Mouse (Mus musculus) limb, embryonic 13.5 days (tissue): Measurements from ENCODE around the gene Nudt16l1. TPM values are rescaled to one million over a fixed set of nuclear protein-coding genes. Genes with fewer than 3 reads are reported as not detected.

Source experiments
- ATAC-seq: fragments of 200-750 bp; cut with Nextera tagmentation; 2 replicates; pipeline ENCODE4 v1.8.0; 2017; ENCODE audit warnings: low read depth, moderate number of reproducible peaks, moderate TSS enrichment; ENCODE audit not compliant: low FRiP score
- H3K27ac ChIP-seq: fragments of 300-500 bp; sonication (generic); 2 replicates; pipeline ENCODE4 v1.5.1; 2015; ENCODE audit warnings: inconsistent platforms, mild to moderate bottlenecking, moderate library complexity
- H3K27me3 ChIP-seq: fragments of 300-500 bp; sonication (generic); 2 replicates; pipeline ENCODE4 v1.6.1; 2015; ENCODE audit warnings: mild to moderate bottlenecking, inconsistent platforms
- H3K36me3 ChIP-seq: fragments of 300-500 bp; sonication (generic); 2 replicates; pipeline ENCODE4 v1.6.1; 2015; ENCODE audit warnings: inconsistent platforms, mild to moderate bottlenecking, moderate library complexity
- H3K4me1 ChIP-seq: fragments of 300-500 bp; sonication (generic); 2 replicates; pipeline ENCODE4 v1.6.1; 2015; ENCODE audit warnings: inconsistent platforms
- H3K4me2 ChIP-seq: fragments of 300-500 bp; sonication (generic); replicated peaks from 2 replicates; pipeline ENCODE4 v1.6.1; 2015; ENCODE audit warnings: inconsistent platforms, mild to moderate bottlenecking, moderate library complexity
- H3K4me3 ChIP-seq: fragments of 300-500 bp; sonication (generic); 2 replicates; pipeline ENCODE4 v1.5.1; 2015; ENCODE audit warnings: moderate library complexity, mild to moderate bottlenecking, inconsistent platforms
- H3K9ac ChIP-seq: fragments of 300-500 bp; sonication (generic); 2 replicates; pipeline ENCODE4 v1.6.1; 2015; ENCODE audit warnings: mild to moderate bottlenecking, inconsistent platforms
- H3K9me3 ChIP-seq: fragments of 300-500 bp; sonication (generic); 2 replicates; pipeline ENCODE4 v1.6.1; 2016; ENCODE audit warnings: inconsistent platforms
- whole genome bisulfite sequencing: fragments of 180-500 bp; shearing (Covaris S2); methylation state at CpG from one replicate; pipeline ENCODE4 v1.1.7; 2015; 5-methylcytosine and 5-hydroxymethylcytosine counted together
- polyA plus RNA-seq: library from polyadenylated mRNA; unstranded; fragments of >200 nt; fragmentation: Nextera tagmentation; extraction: Ambion mirVana; gene quantifications from 2 replicates; pipeline ENCODE4 v1.2.1, GENCODE M21; 2015

The Nudt16l1 gene
- polyA plus RNA-seq, 1 experiment from 2014 or later = 178 TPM

- no peak for ATAC-seq
- H3K36me3 ChIP-seq = peaks cover 73% of the 10 kb centered on the region
- no peak overlapping the region for H3K9ac ChIP-seq
- no peaks in the 10 kb centered on the region for H3K27me3 ChIP-seq
- WGBS = 91% methylated on average over 2 of the region's 2 CpGs
- no peak overlapping the region for H3K4me3 ChIP-seq
- peaks cover 10% of the 10 kb centered on the region; the same call in 1 of the 2 replicates for H3K4me1 ChIP-seq
- H3K9me3 ChIP-seq = no peaks in the 10 kb centered on the region
- H3K4me2 ChIP-seq = no peak overlapping the region
- H3K27ac ChIP-seq = no peak overlapping the region
These were observed 22.0 kb upstream of the Nudt16l1 start for GRCm38 (mm10) chr16:4916608-4917007.

GRCm38 (mm10) chr16:4920556-4920955, 18.0 kb upstream of the Nudt16l1 start:
- 80% methylated on average over 4 of the region's 4 CpGs for WGBS
- Histone ChIP-seq H3K36me3 (peaks cover 78% of the 10 kb centered on the region), H3K9me3 (no peaks in the 10 kb centered on the region), H3K9ac (no peak overlapping the region), H3K27me3 (no peaks in the 10 kb centered on the region), H3K27ac (no peak overlapping the region), H3K4me3 (no peak overlapping the region), H3K4me2 (no peak overlapping the region), H3K4me1 (no peaks in the 10 kb centered on the region)
- ATAC-seq = no peak

- H3K4me1 ChIP-seq = no peaks in the 10 kb centered on the region
- ATAC-seq = no peak
- 88% methylated on average over 6 of the region's 6 CpGs for WGBS
These were observed 16.1 kb upstream of the Nudt16l1 start for GRCm38 (mm10) chr16:4922481-4922880.

GRCm38 (mm10) chr16:4923996-4924395, 14.6 kb upstream of the Nudt16l1 start:
- no peaks in the 10 kb centered on the region for H3K27me3 ChIP-seq
- 88% methylated on average over 5 of the region's 5 CpGs for WGBS
- no peaks in the 10 kb centered on the region for H3K9me3 ChIP-seq
- H3K4me3 ChIP-seq = no peak overlapping the region
- no peak overlapping the region for H3K4me2 ChIP-seq
- H3K27ac ChIP-seq = no peak overlapping the region
- H3K9ac ChIP-seq = no peak overlapping the region
- ATAC-seq = 0 out of 2 replicates have a peak, but pooled peaks have one; percentile 24
- peaks cover 87% of the 10 kb centered on the region for H3K36me3 ChIP-seq
- no peaks in the 10 kb centered on the region for H3K4me1 ChIP-seq

More at GRCm38 (mm10) chr16:4922481-4922880, 16.1 kb upstream of the Nudt16l1 start:
- Histone ChIP-seq H3K4me2 (no peak overlapping the region), H3K4me3 (no peak overlapping the region), H3K36me3 (peaks cover 79% of the 10 kb centered on the region), H3K9me3 (no peaks in the 10 kb centered on the region), H3K27ac (no peak overlapping the region), H3K9ac (no peak overlapping the region), H3K27me3 (no peaks in the 10 kb centered on the region)

GRCm38 (mm10) chr16:4927967-4928366, 10.6 kb upstream of the Nudt16l1 start:
- no peak for ATAC-seq
- Histone ChIP-seq H3K9ac (no peak overlapping the region), H3K4me1 (no peaks in the 10 kb centered on the region), H3K4me2 (no peak overlapping the region), H3K9me3 (no peaks in the 10 kb centered on the region), H3K36me3 (peaks cover 99% of the 10 kb centered on the region), H3K4me3 (no peak overlapping the region), H3K27ac (no peak overlapping the region), H3K27me3 (no peaks in the 10 kb centered on the region)
- WGBS = 96% methylated on average over 7 of the region's 7 CpGs

- 95% methylated on average over 2 of the region's 2 CpGs for WGBS
- H3K9me3 ChIP-seq = no peaks in the 10 kb centered on the region
- peaks cover 99% of the 10 kb centered on the region for H3K36me3 ChIP-seq
- H3K27ac ChIP-seq = no peak overlapping the region
- H3K4me2 ChIP-seq = no peak overlapping the region
- H3K27me3 ChIP-seq = no peaks in the 10 kb centered on the region
- ATAC-seq = no peak
- H3K4me3 ChIP-seq = no peak overlapping the region
- H3K4me1 ChIP-seq = no peaks in the 10 kb centered on the region
- H3K9ac ChIP-seq = no peak overlapping the region
These were observed 10.1 kb upstream of the Nudt16l1 start for GRCm38 (mm10) chr16:4928474-4928873.

GRCm38 (mm10) chr16:4932429-4932828, 6.1 kb upstream of the Nudt16l1 start:
- no peaks in the 10 kb centered on the region for H3K9me3 ChIP-seq
- ATAC-seq = no peak
- H3K36me3 ChIP-seq = peaks cover 100% of the 10 kb centered on the region
- 86% methylated on average over 3 of the region's 3 CpGs for WGBS
- no peaks in the 10 kb centered on the region for H3K27me3 ChIP-seq
- peak overlapping the region; percentile 19; the same call in 1 of the 2 replicates for H3K9ac ChIP-seq
- H3K4me1 ChIP-seq = no peaks in the 10 kb centered on the region
- no peak overlapping the region for H3K4me3 ChIP-seq
- no peak overlapping the region for H3K27ac ChIP-seq
- no peak overlapping the region for H3K4me2 ChIP-seq

GRCm38 (mm10) chr16:4935430-4935829, 3.1 kb upstream of the Nudt16l1 start:
- Histone ChIP-seq H3K36me3 (peaks cover 84% of the 10 kb centered on the region), H3K27ac (no peak overlapping the region), H3K9me3 (no peaks in the 10 kb centered on the region), H3K4me2 (no peak overlapping the region), H3K9ac (no peak overlapping the region), H3K4me1 (peaks cover 14% of the 10 kb centered on the region), H3K27me3 (no peaks in the 10 kb centered on the region), H3K4me3 (no peak overlapping the region)
- WGBS = 96% methylated on average over 31 of the region's 31 CpGs
- no peak for ATAC-seq

- H3K4me1 ChIP-seq = peaks cover 16% of the 10 kb centered on the region
- no peak for ATAC-seq
These were observed 2.4 kb upstream of the Nudt16l1 start for GRCm38 (mm10) chr16:4935931-4936703.

GRCm38 (mm10) chr16:4937351-4938190, 990 bp upstream of the Nudt16l1 start:
- no peak overlapping the region for H3K27ac ChIP-seq
- H3K4me1 ChIP-seq = peaks cover 16% of the 10 kb centered on the region
- H3K9ac ChIP-seq = no peak overlapping the region
- H3K4me2 ChIP-seq = no peak overlapping the region
- H3K4me3 ChIP-seq = no peak overlapping the region
- peaks cover 84% of the 10 kb centered on the region for H3K36me3 ChIP-seq
- H3K9me3 ChIP-seq = no peaks in the 10 kb centered on the region
- no peaks in the 10 kb centered on the region for H3K27me3 ChIP-seq
- 91% methylated on average over 8 of the region's 8 CpGs for WGBS
- ATAC-seq = no peak

More at GRCm38 (mm10) chr16:4935931-4936703, 2.4 kb upstream of the Nudt16l1 start:
- H3K4me3 ChIP-seq = no peak overlapping the region
- no peak overlapping the region for H3K9ac ChIP-seq
- H3K4me2 ChIP-seq = no peak overlapping the region
- peak overlapping the region; percentile 67; the same call in 1 of the 2 replicates for H3K27ac ChIP-seq
- no peaks in the 10 kb centered on the region for H3K9me3 ChIP-seq
- no peaks in the 10 kb centered on the region for H3K27me3 ChIP-seq
- WGBS = 84% methylated on average over 10 of the region's 10 CpGs
- H3K36me3 ChIP-seq = peaks cover 84% of the 10 kb centered on the region

- ATAC-seq = peak; percentile 97
- Histone ChIP-seq H3K4me2 (peak overlapping the region; percentile 80), H3K4me1 (peaks cover 16% of the 10 kb centered on the region), H3K27me3 (no peaks in the 10 kb centered on the region), H3K36me3 (peaks cover 84% of the 10 kb centered on the region), H3K9me3 (no peaks in the 10 kb centered on the region), H3K9ac (peak overlapping the region; percentile 94), H3K27ac (peak overlapping the region; percentile 86), H3K4me3 (peak overlapping the region; percentile 95)
- under 1% methylated on average over 28 of the region's 28 CpGs for WGBS
These were observed 428 bp downstream of the Nudt16l1 start for GRCm38 (mm10) chr16:4938989-4939388.

- Histone ChIP-seq H3K9ac (peak overlapping the region; percentile 94), H3K36me3 (peaks cover 83% of the 10 kb centered on the region), H3K4me2 (peak overlapping the region; percentile 80), H3K4me3 (peak overlapping the region; percentile 95), H3K27ac (peak overlapping the region; percentile 86), H3K27me3 (no peaks in the 10 kb centered on the region), H3K9me3 (no peaks in the 10 kb centered on the region), H3K4me1 (peaks cover 16% of the 10 kb centered on the region)
- peak; percentile 52 for ATAC-seq
- under 1% methylated on average over 16 of the region's 16 CpGs for WGBS
These were observed 851 bp downstream of the Nudt16l1 start for GRCm38 (mm10) chr16:4939412-4939811.
